Mouse (Mus musculus): Measurements from ENCODE around the gene Ssc4d. TPM values are rescaled to one million over a fixed set of nuclear protein-coding genes. Genes with fewer than 3 reads are reported as not detected.

Gene Ssc4d
- polyA plus RNA-seq, 1 experiment from 2014 or later, result 3.8 TPM

DNA sequence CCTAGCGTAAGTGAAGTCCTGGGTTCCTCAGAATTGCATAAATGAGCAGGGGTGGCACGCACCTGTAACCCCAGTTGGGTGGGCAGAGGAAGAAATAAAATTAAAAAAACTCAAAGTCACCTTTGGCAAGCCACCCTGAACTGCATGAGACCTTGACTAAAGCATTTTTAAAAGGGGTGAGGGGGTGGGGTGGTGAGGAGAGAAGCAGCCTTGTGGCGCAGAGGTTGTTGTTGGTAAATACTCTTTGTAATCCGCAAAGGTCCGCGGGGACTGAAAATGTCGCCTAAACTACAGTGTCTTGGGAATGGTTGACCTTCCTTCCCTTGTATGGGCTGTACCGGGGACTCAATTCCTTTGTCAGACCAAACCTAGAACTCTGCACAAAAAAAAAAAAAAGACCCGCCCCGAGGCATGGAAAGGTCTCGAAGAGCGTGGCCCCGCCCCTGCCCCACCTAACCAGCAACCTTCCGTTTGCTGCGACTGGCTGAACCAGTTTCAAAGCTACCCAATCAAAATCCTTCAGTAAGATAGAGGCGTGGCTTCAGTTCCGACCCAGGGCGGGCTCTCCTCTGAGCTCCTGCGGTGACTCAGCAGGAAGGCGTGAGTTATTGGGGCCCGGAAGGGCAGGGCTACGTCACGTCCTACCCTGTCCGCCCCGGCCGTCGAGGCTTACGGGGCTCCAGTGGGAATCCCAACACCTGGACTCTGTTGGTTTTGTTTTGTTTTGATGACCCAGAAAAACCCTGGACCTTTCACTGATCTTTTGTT, 16.9 kb downstream of the Ssc4d start:
- ATAC-seq (ENCODE audit: insufficient read depth) (peak; percentile 83), DNase-seq (peak; percentile 99)
- peak overlapping the region; percentile 32 for H3K4me3 ChIP-seq (ENCODE audit: low read depth, low read length)
- H3K36me3 ChIP-seq (ENCODE audit: insufficient read depth), result no peaks in the 10 kb centered on the region
- no peaks in the 10 kb centered on the region for H3K27me3 ChIP-seq (ENCODE audit: insufficient read depth, low read length)
- 7% methylated on average over 28 of the region's 28 CpGs for WGBS
- peak overlapping the region; percentile 89 for H3K27ac ChIP-seq (ENCODE audit: low read depth)
- H3K4me1 ChIP-seq (ENCODE audit: insufficient read depth), result peaks cover 12% of the 10 kb centered on the region
- H3K9me3 ChIP-seq (ENCODE audit: low read depth, low read length), result no peaks in the 10 kb centered on the region
- peak overlapping the region; percentile 35 for H3K9ac ChIP-seq
- no peak for TF ChIP-seq CTCF (IDR thresholded peaks at IDR 0.05; ENCODE audit: low read depth)
- peak overlapping the region; percentile 61 for H3K4me2 ChIP-seq

DNA sequence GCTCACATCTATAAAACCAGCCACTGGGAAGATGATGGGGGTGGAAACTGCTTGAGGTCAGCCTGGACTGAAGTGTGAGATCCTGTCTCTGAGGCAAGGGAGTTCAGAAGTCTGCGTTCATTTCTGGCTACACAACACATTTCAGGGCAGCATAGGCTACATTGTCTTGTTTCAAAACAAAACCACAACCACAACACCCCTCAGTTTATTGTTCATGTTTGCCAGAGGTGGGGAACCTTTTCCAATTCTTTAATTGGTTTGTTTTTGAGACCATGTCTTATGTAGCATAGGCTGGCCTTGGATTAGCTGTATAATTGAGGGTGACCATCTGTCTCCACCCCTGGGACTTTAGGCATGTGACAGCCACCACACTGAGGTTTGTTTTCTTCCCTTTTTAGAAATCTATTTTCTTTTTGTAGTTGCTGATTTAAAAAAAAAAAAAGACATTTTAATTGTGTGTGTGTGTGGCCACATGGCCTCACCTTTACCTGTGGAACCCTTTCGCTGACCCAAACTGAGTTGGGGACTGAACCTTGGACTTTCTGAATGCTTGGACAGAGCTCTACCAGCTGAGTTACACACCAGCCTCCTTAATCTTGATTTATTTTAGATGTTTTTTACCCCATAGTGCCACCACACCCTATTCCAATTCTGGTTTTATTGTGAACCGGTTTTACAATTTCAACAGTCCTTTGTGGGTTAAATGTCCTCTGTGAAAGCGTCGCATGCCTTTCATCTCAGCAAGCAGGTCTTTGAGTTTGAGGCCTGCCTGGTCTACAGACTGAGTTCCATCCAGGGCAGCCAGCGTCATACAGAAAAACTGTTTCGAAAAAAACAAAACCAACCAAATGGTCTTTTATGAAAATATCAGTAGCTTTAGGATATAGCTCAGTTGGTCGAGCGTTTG, 17.8 kb downstream of the Ssc4d start:
- no peak for TF ChIP-seq CTCF (IDR thresholded peaks at IDR 0.05; ENCODE audit: low read depth)

GRCm38 (mm10) chr5:135952830-135953229, 21.5 kb downstream of the Ssc4d start:
- TF ChIP-seq CTCF (IDR thresholded peaks at IDR 0.05; ENCODE audit: low read depth), result no peak
- 77% methylated on average over 2 of the region's 2 CpGs for WGBS
- no peak for DNase-seq

More for the DNA sequence above, 17.8 kb downstream of the Ssc4d start:
- peak overlapping the region; percentile 87 for H3K27ac ChIP-seq (ENCODE audit: low read depth)
- DNase-seq, result no peak
- peak overlapping the region; percentile 35; the same call in 1 of the 2 replicates for H3K9ac ChIP-seq
- ATAC-seq (ENCODE audit: insufficient read depth), result no peak
- peak overlapping the region; percentile 32; the same call in 1 of the 2 replicates for H3K4me3 ChIP-seq (ENCODE audit: low read depth, low read length)
- peak overlapping the region; percentile 61 for H3K4me2 ChIP-seq
- no peaks in the 10 kb centered on the region for H3K36me3 ChIP-seq (ENCODE audit: insufficient read depth)
- peaks cover 7% of the 10 kb centered on the region for H3K4me1 ChIP-seq (ENCODE audit: insufficient read depth)
- 77% methylated on average over 9 of the region's 9 CpGs for WGBS
- no peaks in the 10 kb centered on the region for H3K27me3 ChIP-seq (ENCODE audit: insufficient read depth, low read length)
- no peaks in the 10 kb centered on the region for H3K9me3 ChIP-seq (ENCODE audit: low read depth, low read length)

GRCm38 (mm10) chr5:135951660-135952059, 22.7 kb downstream of the Ssc4d start:
- Histone ChIP-seq H3K9me3 (ENCODE audit: low read depth, low read length) (no peaks in the 10 kb centered on the region), H3K27me3 (ENCODE audit: insufficient read depth, low read length) (no peaks in the 10 kb centered on the region), H3K27ac (ENCODE audit: low read depth) (no peak overlapping the region), H3K9ac (no peak overlapping the region), H3K4me3 (ENCODE audit: low read depth, low read length) (no peak overlapping the region), H3K4me2 (no peak overlapping the region), H3K4me1 (ENCODE audit: insufficient read depth) (no peaks in the 10 kb centered on the region), H3K36me3 (ENCODE audit: insufficient read depth) (no peaks in the 10 kb centered on the region)
- ATAC-seq (ENCODE audit: insufficient read depth) (no peak), DNase-seq (no peak)
- WGBS, result 82% methylated on average over 2 of the region's 2 CpGs
- TF ChIP-seq CTCF (IDR thresholded peaks at IDR 0.05; ENCODE audit: low read depth), result no peak

More at GRCm38 (mm10) chr5:135952830-135953229, 21.5 kb downstream of the Ssc4d start:
- Histone ChIP-seq H3K4me1 (ENCODE audit: insufficient read depth) (peaks cover 3% of the 10 kb centered on the region; the same call in 1 of the 2 replicates), H3K27me3 (ENCODE audit: insufficient read depth, low read length) (no peaks in the 10 kb centered on the region), H3K27ac (ENCODE audit: low read depth) (no peak overlapping the region), H3K36me3 (ENCODE audit: insufficient read depth) (no peaks in the 10 kb centered on the region), H3K4me2 (no peak overlapping the region), H3K4me3 (ENCODE audit: low read depth, low read length) (no peak overlapping the region), H3K9ac (no peak overlapping the region), H3K9me3 (ENCODE audit: low read depth, low read length) (no peaks in the 10 kb centered on the region)
- ATAC-seq (ENCODE audit: insufficient read depth), result no peak

DNA sequence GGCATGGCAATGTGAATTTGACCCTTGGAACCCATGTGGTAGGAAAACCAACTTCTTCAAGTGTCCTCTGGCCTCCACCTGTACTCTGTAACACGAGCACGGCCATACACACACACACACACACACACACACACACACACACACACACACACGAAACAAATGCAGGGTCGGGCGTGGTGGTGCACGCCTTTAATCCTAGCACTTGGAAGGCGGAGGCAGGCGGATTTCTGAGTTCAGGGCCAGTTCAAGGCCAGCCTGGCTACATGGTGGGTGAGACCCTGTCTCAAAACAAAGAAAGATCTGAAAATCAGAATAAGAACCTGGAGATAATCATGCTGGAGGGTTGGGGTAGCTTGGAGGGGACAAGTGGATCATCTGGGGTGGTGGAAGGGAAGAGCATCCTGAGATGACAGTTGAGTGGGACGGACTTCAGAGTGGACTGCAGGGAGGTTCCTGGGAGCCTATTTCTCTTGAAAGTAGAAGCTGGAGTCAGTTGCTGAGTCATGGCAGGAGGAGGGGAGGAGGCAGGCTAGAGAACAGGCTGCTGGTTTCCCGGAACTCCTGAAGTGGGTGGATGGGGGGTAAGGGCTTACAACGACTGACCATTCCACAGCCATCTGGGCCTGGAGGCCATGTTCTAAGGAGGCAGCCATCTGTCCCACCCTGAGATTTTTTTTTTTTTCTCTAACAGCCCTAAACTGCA, 23.5 kb downstream of the Ssc4d start:
- no peaks in the 10 kb centered on the region for H3K9me3 ChIP-seq (ENCODE audit: low read depth, low read length)
- no peak for DNase-seq
- no peak for ATAC-seq (ENCODE audit: insufficient read depth)
- H3K4me1 ChIP-seq (ENCODE audit: insufficient read depth), result peaks cover 2% of the 10 kb centered on the region; the same call in 1 of the 2 replicates
- no peak overlapping the region for H3K9ac ChIP-seq
- no peak overlapping the region for H3K27ac ChIP-seq (ENCODE audit: low read depth)
- H3K4me3 ChIP-seq (ENCODE audit: low read depth, low read length), result no peak overlapping the region
- no peaks in the 10 kb centered on the region for H3K36me3 ChIP-seq (ENCODE audit: insufficient read depth)
- WGBS, result 71% methylated on average over 11 of the region's 11 CpGs
- no peak overlapping the region for H3K4me2 ChIP-seq
- TF ChIP-seq CTCF (IDR thresholded peaks at IDR 0.05; ENCODE audit: low read depth), result no peak
- no peaks in the 10 kb centered on the region for H3K27me3 ChIP-seq (ENCODE audit: insufficient read depth, low read length)

DNA sequence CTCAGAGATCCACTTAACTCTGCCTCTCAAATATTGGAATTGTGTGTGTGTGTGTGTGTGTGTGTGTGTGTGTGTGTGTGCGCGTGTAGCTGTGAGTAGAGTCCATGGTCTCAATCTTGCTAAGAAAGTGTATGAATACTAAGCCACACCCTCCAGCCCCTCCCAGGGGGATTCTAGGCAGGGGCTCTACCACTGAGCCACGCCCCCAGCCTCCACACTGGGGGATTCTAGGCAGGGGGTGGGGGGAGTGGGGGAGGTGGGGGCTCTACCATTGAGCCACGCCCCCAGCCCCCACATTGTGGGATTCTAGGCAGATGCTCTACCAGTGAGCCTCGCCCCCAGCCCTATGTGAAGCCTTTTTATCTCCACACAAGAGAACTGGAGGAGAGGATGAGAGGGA, 27.7 kb downstream of the Ssc4d start:
- Histone ChIP-seq H3K9ac (no peak overlapping the region), H3K4me3 (ENCODE audit: low read depth, low read length) (no peak overlapping the region), H3K4me2 (peak overlapping the region; percentile 42; the same call in 1 of the 2 replicates), H3K36me3 (ENCODE audit: insufficient read depth) (no peaks in the 10 kb centered on the region), H3K9me3 (ENCODE audit: low read depth, low read length) (no peaks in the 10 kb centered on the region), H3K4me1 (ENCODE audit: insufficient read depth) (peaks cover 4% of the 10 kb centered on the region; the same call in 1 of the 2 replicates), H3K27me3 (ENCODE audit: insufficient read depth, low read length) (no peaks in the 10 kb centered on the region), H3K27ac (ENCODE audit: low read depth) (no peak overlapping the region)
- WGBS, result 69% methylated on average over 5 of the region's 5 CpGs
- peak; percentile 21; the same call in 1 of the 2 replicates for ATAC-seq (ENCODE audit: insufficient read depth)
- TF ChIP-seq CTCF (IDR thresholded peaks at IDR 0.05; ENCODE audit: low read depth), result no peak
- peak; percentile 9 for DNase-seq
